Mouse (Mus musculus): ENCODE results near the gene Tomm20.

Gene Tomm20

GRCm38 (mm10) chr8:126917179-126917905 is 28.3 kb downstream of the Tomm20 start:
- 50% methylated on average over 6 of the region's 6 CpGs for WGBS

GRCm38 (mm10) chr8:126916611-126917010 is 29.0 kb downstream of the Tomm20 start:
- WGBS, result 92% methylated on average over 4 of the region's 4 CpGs

- WGBS, result 46% methylated on average over 10 of the region's 10 CpGs
Observed at GRCm38 (mm10) chr8:126914609-126915375, 30.9 kb downstream of the Tomm20 start.

DNA sequence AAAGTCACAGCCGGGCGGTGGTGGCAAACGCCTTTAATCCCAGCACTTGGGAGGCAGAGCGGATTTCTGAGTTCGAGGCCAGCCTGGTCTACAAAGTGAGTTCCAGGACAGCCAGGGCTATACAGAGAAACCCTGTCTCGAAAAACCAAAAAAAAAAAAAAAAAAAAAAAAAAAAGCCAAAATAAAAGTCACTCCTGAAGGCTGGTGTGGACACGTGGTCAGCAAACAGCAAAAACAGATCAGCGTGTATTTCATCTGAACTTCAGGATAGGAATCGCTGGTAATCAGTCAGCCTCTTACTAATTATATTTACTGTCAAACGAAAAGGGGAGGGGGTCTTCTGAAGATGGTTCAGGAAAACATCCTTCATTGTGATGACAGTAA is 31.5 kb downstream of the Tomm20 start:
- 70% methylated on average over 10 of the region's 10 CpGs for WGBS

GRCm38 (mm10) chr8:126913241-126914106 is 32.2 kb downstream of the Tomm20 start:
- WGBS, result 45% methylated on average over 12 of the region's 12 CpGs

- WGBS, result 84% methylated on average over 10 of the region's 10 CpGs
Observed at GRCm38 (mm10) chr8:126909371-126909802, 36.3 kb downstream of the Tomm20 start.

DNA sequence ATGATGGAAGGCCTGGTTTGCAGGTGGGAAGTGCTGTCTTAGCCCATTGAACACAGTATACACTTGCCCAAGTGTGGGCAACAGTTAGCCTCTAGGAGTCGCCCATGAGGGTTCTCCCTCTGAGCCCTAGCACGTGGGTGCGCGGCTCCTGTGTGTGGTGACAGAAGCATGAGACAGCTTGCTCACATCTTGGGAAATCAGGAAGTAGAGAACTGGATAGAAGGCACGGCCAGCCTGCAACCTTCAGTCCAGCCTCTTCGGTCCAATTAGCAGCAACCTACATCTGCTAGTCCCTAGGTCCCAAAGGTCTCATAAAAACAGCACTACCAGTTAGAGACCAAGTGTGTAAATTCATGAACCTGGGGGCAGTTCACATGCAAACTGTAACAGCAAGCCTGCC is 36.8 kb downstream of the Tomm20 start:
- WGBS, result 71% methylated on average over 6 of the region's 6 CpGs

GRCm38 (mm10) chr8:126907968-126908367 is 37.7 kb downstream of the Tomm20 start:
- 93% methylated on average over 9 of the region's 9 CpGs for WGBS

GRCm38 (mm10) chr8:126907374-126907773 is 38.3 kb downstream of the Tomm20 start:
- WGBS, result 66% methylated on average over 3 of the region's 3 CpGs

- WGBS, result 91% methylated on average over 3 of the region's 3 CpGs
Observed at GRCm38 (mm10) chr8:126905387-126905786, 40.3 kb downstream of the Tomm20 start.

- WGBS, result 96% methylated on average over 9 of the region's 9 CpGs
Observed at GRCm38 (mm10) chr8:126903927-126904326, 41.7 kb downstream of the Tomm20 start.

- 86% methylated on average over 9 of the region's 9 CpGs for whole genome bisulfite sequencing
Observed at GRCm38 (mm10) chr8:126903224-126903895, 42.3 kb downstream of the Tomm20 start.

- 94% methylated on average over 1 of the region's 1 CpGs for WGBS
Observed at GRCm38 (mm10) chr8:126901612-126902011, 44.0 kb downstream of the Tomm20 start.

DNA sequence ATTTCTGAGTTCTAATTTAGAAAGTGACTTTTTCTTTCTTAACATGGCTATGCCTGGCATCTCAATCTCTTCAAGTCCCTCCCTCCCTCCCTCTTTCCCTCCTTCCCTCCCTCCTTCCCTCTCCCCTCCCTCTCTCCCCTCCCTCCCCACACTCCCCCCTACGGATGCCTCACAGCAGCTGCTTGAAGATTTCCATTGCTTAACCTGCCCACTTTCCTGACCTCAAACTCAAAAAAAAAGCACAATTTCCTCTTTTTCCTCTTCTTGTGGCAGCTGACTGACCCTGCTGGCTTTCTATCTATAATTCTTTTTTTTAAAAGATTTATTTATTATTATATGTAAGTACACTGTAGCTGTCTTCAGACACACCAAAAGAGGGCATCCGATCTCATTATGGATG is 44.6 kb downstream of the Tomm20 start:
- WGBS, result 76% methylated on average over 2 of the region's 2 CpGs

DNA sequence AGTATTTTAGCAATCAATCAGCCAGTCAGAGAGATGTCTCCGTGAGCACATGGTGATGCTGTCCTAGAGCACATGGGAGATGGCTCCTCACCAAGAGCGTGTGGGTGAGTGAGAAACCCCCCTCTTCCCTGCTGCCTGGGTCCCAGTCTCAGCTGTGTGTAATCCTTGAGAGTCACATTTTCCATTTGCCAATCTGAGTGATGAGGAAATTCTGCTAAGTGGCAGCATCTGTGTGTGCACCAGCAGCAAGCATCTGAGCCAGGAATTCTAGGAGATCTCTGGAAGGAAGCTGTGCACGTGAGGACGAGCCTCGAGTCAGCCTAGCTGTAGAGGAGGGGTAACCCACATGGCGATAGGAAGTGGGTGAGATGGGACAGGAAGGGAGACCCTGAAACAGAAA is 50.5 kb downstream of the Tomm20 start:
- WGBS, result 21% methylated on average over 6 of the region's 6 CpGs

DNA sequence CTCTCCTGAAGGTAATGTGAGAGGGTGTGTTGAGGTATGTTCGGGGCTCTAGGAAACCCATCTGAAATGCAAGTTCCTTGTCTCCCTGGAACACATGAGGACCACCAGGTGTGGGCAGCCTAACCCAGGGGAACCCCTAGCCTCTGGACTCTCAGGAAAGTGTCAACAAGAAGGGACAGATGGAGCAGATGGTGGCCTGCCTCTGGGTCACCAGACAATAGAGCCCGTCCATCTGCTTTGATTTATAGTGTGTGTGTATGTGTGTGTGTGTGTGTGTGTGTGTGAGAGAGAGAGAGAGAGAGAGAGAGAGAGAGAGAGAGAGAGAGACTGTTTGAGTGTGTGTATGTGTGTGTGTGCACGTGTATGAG is 58.0 kb downstream of the Tomm20 start:
- WGBS, result 90% methylated on average over 3 of the region's 3 CpGs

DNA sequence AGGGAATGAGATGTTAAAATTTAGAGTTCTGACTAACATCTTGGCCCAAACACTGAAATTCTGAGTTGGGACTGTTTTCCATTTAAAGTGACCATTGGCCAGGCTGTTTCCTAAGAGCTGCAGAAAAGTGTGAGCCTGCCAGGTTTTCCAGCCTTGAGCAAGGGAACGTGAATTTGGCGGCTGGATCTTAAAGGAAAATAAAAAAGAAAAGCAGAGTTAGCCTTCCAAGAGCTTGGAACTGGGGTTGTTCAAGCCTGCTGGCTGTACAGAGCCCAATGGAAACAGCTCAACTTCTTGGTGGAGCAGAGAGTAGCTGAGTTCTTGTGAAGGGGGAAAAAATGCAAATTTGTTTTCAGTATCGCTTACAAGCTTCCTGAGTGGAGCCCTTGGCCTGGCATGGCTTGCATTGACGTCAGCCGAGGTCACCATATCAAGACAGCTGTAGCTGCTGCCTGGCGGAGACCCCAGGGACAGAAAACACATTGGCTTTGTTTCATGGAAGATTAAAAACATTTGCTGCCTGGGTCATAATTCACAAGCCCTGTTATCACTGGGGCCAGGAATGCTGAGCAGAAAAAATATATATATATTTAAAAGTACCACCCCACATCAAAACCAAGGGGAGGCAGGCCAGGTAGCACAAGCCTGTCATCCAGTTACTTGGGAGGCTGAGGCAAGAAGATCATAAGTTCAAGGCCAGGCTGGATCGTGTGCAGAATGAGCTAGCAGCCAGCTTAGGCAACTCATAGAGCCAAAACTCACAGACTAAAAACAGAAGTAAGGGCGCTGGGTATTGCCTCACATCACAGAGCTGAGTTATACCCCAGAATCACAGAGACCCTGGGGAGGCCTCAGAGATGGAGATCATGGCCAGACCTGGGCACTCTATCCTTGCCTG is 58.7 kb downstream of the Tomm20 start:
- 61% methylated on average over 8 of the region's 8 CpGs for WGBS

DNA sequence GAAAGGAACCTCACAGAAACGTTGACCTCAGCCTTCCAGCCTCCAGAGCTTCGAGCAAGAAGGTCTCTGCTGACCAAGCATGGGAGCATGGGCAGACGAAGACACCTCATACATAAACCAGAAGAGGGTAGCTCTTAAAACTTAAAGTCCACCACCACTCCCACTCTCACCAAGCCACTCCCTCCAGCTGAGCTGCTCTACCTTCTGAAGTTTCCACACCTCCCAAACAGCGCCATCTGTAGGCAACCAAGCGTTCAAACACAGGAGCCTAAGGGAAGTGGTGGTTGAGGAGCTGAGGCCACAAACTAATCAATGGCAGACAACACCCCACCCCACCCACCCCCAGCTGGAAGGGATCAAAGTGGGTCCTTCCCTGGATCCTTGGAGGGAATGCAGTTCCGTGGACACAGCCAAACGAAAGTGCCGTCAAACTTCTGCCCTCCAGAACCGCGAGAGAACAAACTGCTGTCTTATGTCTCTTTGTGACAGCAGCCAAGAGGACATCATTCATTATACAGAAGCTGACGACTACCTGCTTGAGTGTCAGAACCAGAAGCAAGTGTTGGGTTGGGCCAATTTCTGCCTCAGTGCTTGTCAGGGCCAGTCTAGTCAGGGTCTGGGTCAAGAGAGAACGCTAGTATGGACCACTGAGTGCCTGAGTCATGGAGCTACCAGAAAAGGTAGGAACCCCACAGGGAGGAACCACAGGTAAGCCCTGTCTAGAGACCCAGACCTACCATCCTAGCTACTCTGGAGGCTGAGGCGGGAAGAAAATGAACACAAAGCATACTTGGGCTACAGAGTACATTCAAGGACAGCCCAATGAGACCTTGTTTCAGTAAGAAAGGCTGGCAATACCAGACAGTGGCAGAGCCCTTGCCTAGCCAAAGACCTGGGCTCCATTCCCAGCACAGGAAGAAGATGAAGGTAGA is 59.8 kb downstream of the Tomm20 start:
- 79% methylated on average over 13 of the region's 13 CpGs for WGBS

- WGBS, result 38% methylated on average over 6 of the region's 6 CpGs
Observed at GRCm38 (mm10) chr8:126884202-126884926, 61.3 kb downstream of the Tomm20 start.
